Mouse (Mus musculus) E14TG2a.4 (cell line): ENCODE data around the gene Ercc1.

Experiments
- CTCF ChIP-seq: conservative IDR thresholded peaks from 2 replicates; pipeline ENCODE4 v1.5.1; 2014; ENCODE audit warnings: low read length
- POU5F1 ChIP-seq: IDR thresholded peaks from 2 replicates; pipeline ENCODE4 v1.6.1; 2014; ENCODE audit warnings: low read length, borderline replicate concordance

GRCm38 (mm10) chr7:19300501-19301421 lies 43.8 kb upstream of the Ercc1 start:
- TF ChIP-seq CTCF: peak; percentile 78
- TF ChIP-seq POU5F1: no peak
